Mouse (Mus musculus): ENCODE measurements around the gene Cdrt4. TPM values are rescaled to one million over a fixed set of nuclear protein-coding genes. Genes with fewer than 3 reads are reported as not detected.
A peak's percentile ranks its signal among the peaks of the same experiment; 100 is the strongest.

Gene Cdrt4
- polyA plus RNA-seq (2012; fragmentation: generic; extraction: Trizol): not detected
- long read RNA-seq, experiment 1: 0 reads
- long read RNA-seq, experiment 2: 0 reads

- no peaks in the 10 kb centered on the region for H3K27me3 ChIP-seq (ENCODE audit: control insufficient read depth, insufficient read depth, insufficient read length)
- H3K4me3 ChIP-seq (ENCODE audit: insufficient read depth, poor library complexity, severe bottlenecking): no peak within 1 kb of the TSS
- H3ac ChIP-seq (ENCODE audit: control insufficient read depth, insufficient read length, low read depth): no peak within 1 kb of the TSS
- H3K79me2 ChIP-seq (ENCODE audit: control insufficient read depth, insufficient read depth): no peaks in the 10 kb centered on the region
- no peaks in the 10 kb centered on the region for H3K79me3 ChIP-seq (ENCODE audit: low read depth)
- no peaks in the 10 kb centered on the region for H3K36me3 ChIP-seq (ENCODE audit: control insufficient read depth, insufficient read depth)
- TF ChIP-seq CEBPB (IDR thresholded peaks at IDR 0.05; ENCODE audit: low read depth) (no peak), FOSL1 (IDR thresholded peaks at IDR 0.05; ENCODE audit: insufficient read depth, low read length, poor library complexity, severe bottlenecking) (no peak), USF1 (IDR thresholded peaks at IDR 0.05; ENCODE audit: low read depth) (no peak), MAX (IDR thresholded peaks at IDR 0.05) (no peak), MYOG (IDR thresholded peaks at IDR 0.05; ENCODE audit: control insufficient read depth, extremely low read depth, insufficient read length) (no peak), MYOD1 (IDR thresholded peaks at IDR 0.05; ENCODE audit: control insufficient read depth, insufficient read length, low read depth) (no peak), CTCF (IDR thresholded peaks at IDR 0.05; ENCODE audit: control insufficient read depth, insufficient read depth, insufficient read length) (no peak)
Observed at GRCm38 (mm10) chr11:62951012-62951411, at the start of gene Cdrt4. Gene Cdrt4, plus strand, starts transcription at chr11:62951193.

- Histone ChIP-seq H3K27me3 (ENCODE audit: control insufficient read depth, insufficient read depth, insufficient read length) (no peaks in the 10 kb centered on the region), H3K36me3 (ENCODE audit: control insufficient read depth, insufficient read depth) (no peaks in the 10 kb centered on the region)
Observed at GRCm38 (mm10) chr11:62901699-62902323, 49.2 kb upstream of the Cdrt4 start.

GRCm38 (mm10) chr11:62903871-62904495 is 47.0 kb upstream of the Cdrt4 start:
- Histone ChIP-seq H3K36me3 (ENCODE audit: control insufficient read depth, insufficient read depth) (no peaks in the 10 kb centered on the region), H3K27me3 (ENCODE audit: control insufficient read depth, insufficient read depth, insufficient read length) (no peaks in the 10 kb centered on the region), H3K79me2 (ENCODE audit: control insufficient read depth, insufficient read depth) (no peaks in the 10 kb centered on the region), H3K79me3 (ENCODE audit: low read depth) (no peaks in the 10 kb centered on the region), H3K4me3 (ENCODE audit: insufficient read depth, poor library complexity, severe bottlenecking) (no peak overlapping the region), H3ac (ENCODE audit: control insufficient read depth, insufficient read length, low read depth) (no peak overlapping the region)
- no peak for TF ChIP-seq FOSL1 (IDR thresholded peaks at IDR 0.05; ENCODE audit: insufficient read depth, low read length, poor library complexity, severe bottlenecking)
- no peak for TF ChIP-seq MAX (IDR thresholded peaks at IDR 0.05)
- TF ChIP-seq MYOD1 (IDR thresholded peaks at IDR 0.05; ENCODE audit: control insufficient read depth, insufficient read length, low read depth): no peak
- no peak for TF ChIP-seq CEBPB (IDR thresholded peaks at IDR 0.05; ENCODE audit: low read depth)
- TF ChIP-seq CTCF (IDR thresholded peaks at IDR 0.05; ENCODE audit: control insufficient read depth, insufficient read depth, insufficient read length): no peak
- TF ChIP-seq USF1 (IDR thresholded peaks at IDR 0.05; ENCODE audit: low read depth): no peak
- TF ChIP-seq MYOG (IDR thresholded peaks at IDR 0.05; ENCODE audit: control insufficient read depth, extremely low read depth, insufficient read length): no peak

More at GRCm38 (mm10) chr11:62901699-62902323, 49.2 kb upstream of the Cdrt4 start:
- no peak overlapping the region for H3ac ChIP-seq (ENCODE audit: control insufficient read depth, insufficient read length, low read depth)
- TF ChIP-seq MAX (IDR thresholded peaks at IDR 0.05): no peak
- peak; percentile 54 for TF ChIP-seq CTCF (IDR thresholded peaks at IDR 0.05; ENCODE audit: control insufficient read depth, insufficient read depth, insufficient read length)
- no peak for TF ChIP-seq MYOD1 (IDR thresholded peaks at IDR 0.05; ENCODE audit: control insufficient read depth, insufficient read length, low read depth)
- no peak for TF ChIP-seq CEBPB (IDR thresholded peaks at IDR 0.05; ENCODE audit: low read depth)
- no peak for TF ChIP-seq MYOG (IDR thresholded peaks at IDR 0.05; ENCODE audit: control insufficient read depth, extremely low read depth, insufficient read length)
- no peaks in the 10 kb centered on the region for H3K79me2 ChIP-seq (ENCODE audit: control insufficient read depth, insufficient read depth)
- no peaks in the 10 kb centered on the region for H3K79me3 ChIP-seq (ENCODE audit: low read depth)
- no peak overlapping the region for H3K4me3 ChIP-seq (ENCODE audit: insufficient read depth, poor library complexity, severe bottlenecking)

GRCm38 (mm10) chr11:62909720-62910306 is 41.2 kb upstream of the Cdrt4 start:
- Histone ChIP-seq H3K79me3 (ENCODE audit: low read depth) (no peaks in the 10 kb centered on the region), H3K36me3 (ENCODE audit: control insufficient read depth, insufficient read depth) (no peaks in the 10 kb centered on the region), H3ac (ENCODE audit: control insufficient read depth, insufficient read length, low read depth) (no peak overlapping the region), H3K4me3 (ENCODE audit: insufficient read depth, poor library complexity, severe bottlenecking) (no peak overlapping the region), H3K79me2 (ENCODE audit: control insufficient read depth, insufficient read depth) (no peaks in the 10 kb centered on the region), H3K27me3 (ENCODE audit: control insufficient read depth, insufficient read depth, insufficient read length) (no peaks in the 10 kb centered on the region)
- no peak for TF ChIP-seq FOSL1 (IDR thresholded peaks at IDR 0.05; ENCODE audit: insufficient read depth, low read length, poor library complexity, severe bottlenecking)
- TF ChIP-seq USF1 (IDR thresholded peaks at IDR 0.05; ENCODE audit: low read depth): no peak
- TF ChIP-seq MAX (IDR thresholded peaks at IDR 0.05): no peak

- H3K4me3 ChIP-seq (ENCODE audit: insufficient read depth, poor library complexity, severe bottlenecking): no peak overlapping the region
- no peaks in the 10 kb centered on the region for H3K36me3 ChIP-seq (ENCODE audit: control insufficient read depth, insufficient read depth)
- H3ac ChIP-seq (ENCODE audit: control insufficient read depth, insufficient read length, low read depth): no peak overlapping the region
- TF ChIP-seq MYOD1 (IDR thresholded peaks at IDR 0.05; ENCODE audit: control insufficient read depth, insufficient read length, low read depth) (no peak), FOSL1 (IDR thresholded peaks at IDR 0.05; ENCODE audit: insufficient read depth, low read length, poor library complexity, severe bottlenecking) (no peak), MYOG (IDR thresholded peaks at IDR 0.05; ENCODE audit: control insufficient read depth, extremely low read depth, insufficient read length) (no peak), CTCF (IDR thresholded peaks at IDR 0.05; ENCODE audit: control insufficient read depth, insufficient read depth, insufficient read length) (no peak), MAX (IDR thresholded peaks at IDR 0.05) (no peak), CEBPB (IDR thresholded peaks at IDR 0.05; ENCODE audit: low read depth) (no peak), USF1 (IDR thresholded peaks at IDR 0.05; ENCODE audit: low read depth) (no peak)
- no peaks in the 10 kb centered on the region for H3K79me3 ChIP-seq (ENCODE audit: low read depth)
- no peaks in the 10 kb centered on the region for H3K27me3 ChIP-seq (ENCODE audit: control insufficient read depth, insufficient read depth, insufficient read length)
- no peaks in the 10 kb centered on the region for H3K79me2 ChIP-seq (ENCODE audit: control insufficient read depth, insufficient read depth)
Observed at GRCm38 (mm10) chr11:62911362-62911761, 39.6 kb upstream of the Cdrt4 start.

Data from C2C12 (cell line).